Mouse (Mus musculus): ENCODE data around the gene Nbas. TPM values are rescaled to one million over a fixed set of nuclear protein-coding genes. Genes with fewer than 3 reads are reported as not detected.

Gene Nbas
- total RNA-seq, 4 experiments from 2014 or later, result 40.0 to 46.0 (median 42.1) TPM

- DNase-seq (ENCODE audit: low spot score in 2 of 2), result no peak
Observed at GRCm38 (mm10) chr12:13519413-13519812, 250.5 kb downstream of the Nbas start.

- no peak for DNase-seq (ENCODE audit: low spot score in 2 of 2)
Observed at GRCm38 (mm10) chr12:13532731-13533365, 263.9 kb downstream of the Nbas start.

GRCm38 (mm10) chr12:13539171-13539570 lies 270.2 kb downstream of the Nbas start:
- no peak for DNase-seq (ENCODE audit: low spot score in 2 of 2)

GRCm38 (mm10) chr12:13543806-13544205 lies 274.9 kb downstream of the Nbas start:
- no peak for DNase-seq (ENCODE audit: low spot score in 2 of 2)

- no peak for DNase-seq (ENCODE audit: low spot score in 2 of 2)
Observed at GRCm38 (mm10) chr12:13563646-13564289, 294.8 kb downstream of the Nbas start.

GRCm38 (mm10) chr12:13564330-13564729 lies 295.4 kb downstream of the Nbas start:
- DNase-seq (ENCODE audit: low spot score in 2 of 2), result no peak

- DNase-seq (ENCODE audit: low spot score in 2 of 2), result no peak
Observed at GRCm38 (mm10) chr12:13566421-13566820, 297.5 kb downstream of the Nbas start.

- no peak for DNase-seq (ENCODE audit: low spot score in 2 of 2)
Observed at GRCm38 (mm10) chr12:13575158-13575557, 306.2 kb downstream of the Nbas start.

GRCm38 (mm10) chr12:13575605-13576600 lies 307.0 kb downstream of the Nbas start:
- peak in 1 of 2 experiments; percentile 53 for DNase-seq (ENCODE audit: low spot score in 2 of 2)

GRCm38 (mm10) chr12:13576761-13577160 lies 307.8 kb downstream of the Nbas start:
- DNase-seq (ENCODE audit: low spot score in 2 of 2), result no peak

- DNase-seq (ENCODE audit: low spot score in 2 of 2), result no peak
Observed at GRCm38 (mm10) chr12:13580796-13581195, 311.9 kb downstream of the Nbas start.

- DNase-seq (ENCODE audit: low spot score in 2 of 2), result no peak
Observed at GRCm38 (mm10) chr12:13583386-13583785, 314.5 kb downstream of the Nbas start.

- DNase-seq (ENCODE audit: low spot score in 2 of 2), result no peak
Observed at GRCm38 (mm10) chr12:13585527-13586156, 316.7 kb downstream of the Nbas start.

GRCm38 (mm10) chr12:13587675-13588074 lies 318.7 kb downstream of the Nbas start:
- no peak for DNase-seq (ENCODE audit: low spot score in 2 of 2)

- DNase-seq (ENCODE audit: low spot score in 2 of 2), result no peak
Observed at GRCm38 (mm10) chr12:13589021-13589420, 320.1 kb downstream of the Nbas start.

GRCm38 (mm10) chr12:13594746-13595469 lies 326.0 kb downstream of the Nbas start:
- no peak for DNase-seq (ENCODE audit: low spot score in 2 of 2)

- peak in 1 of 2 experiments; percentile 19 for DNase-seq (ENCODE audit: low spot score in 2 of 2)
Observed at GRCm38 (mm10) chr12:13597026-13597425, 328.1 kb downstream of the Nbas start.

GRCm38 (mm10) chr12:13598545-13598944 lies 329.6 kb downstream of the Nbas start:
- peak; percentile 35 to 86 for DNase-seq (ENCODE audit: low spot score in 2 of 2)

GRCm38 (mm10) chr12:13602414-13602813 lies 333.5 kb downstream of the Nbas start:
- DNase-seq (ENCODE audit: low spot score in 2 of 2), result no peak

- no peak for DNase-seq (ENCODE audit: low spot score in 2 of 2)
Observed at GRCm38 (mm10) chr12:13607021-13607420, 338.1 kb downstream of the Nbas start.

- DNase-seq (ENCODE audit: low spot score in 2 of 2), result no peak
Observed at GRCm38 (mm10) chr12:13609027-13609426, 340.1 kb downstream of the Nbas start.
